Mouse (Mus musculus) liver, embryonic 14.5 days (tissue): Measurements from ENCODE around the gene Rab3c. TPM values are rescaled to one million over a fixed set of nuclear protein-coding genes. Genes with fewer than 3 reads are reported as not detected.

Experiments used
- ATAC-seq: fragments of 200-750 bp; cut with Nextera tagmentation; 2 replicates; pipeline ENCODE4 v1.8.0; 2017; ENCODE audit warnings: moderate number of reproducible peaks, mild to moderate bottlenecking, moderate library complexity; ENCODE audit not compliant: insufficient read depth
- DNase-seq, 3 experiments: peaks; one replicate each; pipeline ENCODE4 v3.0.0-alpha.2; 2012 to 2013; ENCODE audit warnings: low read depth in 3 of 3, low spot score in 3 of 3
- H3K27ac ChIP-seq: fragments of 300-500 bp; sonication (generic); 2 replicates; pipeline ENCODE4 v1.5.1; 2014; ENCODE audit warnings: moderate library complexity, mild to moderate bottlenecking, control low read depth, inconsistent platforms
- H3K27me3 ChIP-seq: fragments of 300-500 bp; sonication (generic); 2 replicates; pipeline ENCODE4 v1.6.1; 2014; ENCODE audit warnings: mild to moderate bottlenecking, low read length, moderate library complexity; ENCODE audit not compliant: control insufficient read depth, insufficient read depth
- H3K36me3 ChIP-seq: fragments of 300-500 bp; sonication (generic); replicated peaks from 2 replicates; pipeline ENCODE4 v1.6.1; 2014; ENCODE audit warnings: low read depth; ENCODE audit not compliant: control insufficient read depth, insufficient read depth
- H3K4me1 ChIP-seq, 2 experiments: fragments of 200-500 bp in 1 of 2; fragments of 300-500 bp in 1 of 2; sonication (generic) in 1 of 2; replicated peaks; 2 replicates each; pipeline ENCODE4 v1.6.1; 2012 to 2014; ENCODE audit warnings: antibody characterized with exemption in 1 of 2, inconsistent platforms in 1 of 2, low read length in 1 of 2; ENCODE audit not compliant: control insufficient read depth in 2 of 2, insufficient read depth in 2 of 2
- H3K4me2 ChIP-seq: fragments of 300-500 bp; sonication (generic); 2 replicates; pipeline ENCODE4 v1.6.1; 2014; ENCODE audit warnings: low read depth, mild to moderate bottlenecking, control low read depth, moderate library complexity
- H3K4me3 ChIP-seq, 2 experiments: fragments of 200-500 bp in 1 of 2; fragments of 300-500 bp in 1 of 2; sonication (generic) in 1 of 2; 2 replicates each; pipeline ENCODE4 v1.5.1; 2012 to 2014; ENCODE audit warnings: low read depth in 2 of 2, low read length in 2 of 2, mild to moderate bottlenecking in 2 of 2, control low read depth in 1 of 2, inconsistent platforms in 1 of 2, moderate library complexity in 1 of 2; ENCODE audit not compliant: insufficient read depth in 1 of 2
- H3K9ac ChIP-seq: fragments of 300-500 bp; sonication (generic); replicated peaks from 2 replicates; pipeline ENCODE4 v1.6.1; 2014; ENCODE audit warnings: mild to moderate bottlenecking, control low read depth, moderate library complexity
- H3K9me3 ChIP-seq: fragments of 300-500 bp; sonication (generic); 2 replicates; pipeline ENCODE4 v1.6.1; 2016; ENCODE audit warnings: low read length, mixed read lengths; ENCODE audit not compliant: control insufficient read depth
- CTCF ChIP-seq: IDR thresholded peaks from 2 replicates; pipeline ENCODE4 v1.5.1; 2016; ENCODE audit warnings: antibody characterized with exemption, low read depth, control low read depth
- EP300 ChIP-seq: IDR thresholded peaks from 2 replicates; pipeline ENCODE4 v1.6.1; 2016; ENCODE audit warnings: antibody characterized with exemption, low read depth
- WGBS: fragments of 180-500 bp; shearing (Covaris S2); extraction: QIAGEN DNeasy Blood & Tissue Kit; methylation state at CpG from one replicate; pipeline ENCODE4 v1.1.7; 2014; ENCODE audit not compliant: insufficient replicate concordance; 5-methylcytosine and 5-hydroxymethylcytosine counted together
- polyA plus RNA-seq, 2 experiments: library from polyadenylated mRNA; depleted of rRNA in 1 of 2; stranded (reverse) in 1 of 2; unstranded in 1 of 2; fragments of >200 nt; fragmentation: Nextera tagmentation in 1 of 2; extraction: Ambion mirVana in 1 of 2; gene quantifications; 2 replicates each; pipeline versions ENCODE4 v1.2.1 to v1.2.3; 2012 to 2014

Rab3c gene
- polyA plus RNA-seq, 2 experiments: under 0.01 TPM; not detected in 1

DNA sequence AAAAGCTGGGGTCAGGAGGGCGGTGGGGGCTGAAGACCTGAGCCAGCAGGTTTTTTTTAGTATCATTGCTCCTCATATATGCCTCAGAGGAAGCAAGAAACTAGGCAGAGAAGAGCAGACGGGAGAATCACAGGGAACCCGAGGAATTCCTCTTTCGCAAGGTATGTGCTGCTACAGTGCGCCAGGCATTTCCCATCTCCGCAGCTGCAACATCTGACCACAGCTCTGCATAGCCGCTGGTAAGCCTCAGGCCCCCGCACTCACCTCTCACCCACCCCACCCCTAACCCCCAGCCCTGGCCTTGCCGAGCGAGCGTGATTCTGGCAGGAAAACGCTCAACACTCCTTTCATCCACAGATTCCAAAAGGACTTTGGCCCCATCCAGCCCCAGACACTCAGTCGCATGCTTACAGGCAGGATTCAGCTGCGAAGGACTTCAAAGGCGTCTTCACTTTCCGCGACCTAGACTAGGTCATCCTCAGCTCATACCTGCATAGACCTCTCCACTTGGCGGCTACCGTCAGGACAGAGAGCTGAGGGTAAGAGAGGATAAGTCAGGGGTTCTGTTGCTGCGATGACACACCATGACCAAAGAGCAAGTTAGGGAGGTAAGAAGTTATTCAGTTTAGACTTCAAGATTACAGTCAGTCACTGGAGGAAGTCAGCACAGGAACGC lies 274.6 kb downstream of the Rab3c start:
- 23% methylated on average over 21 of the region's 21 CpGs for WGBS
- Histone ChIP-seq H3K36me3 (no peaks in the 10 kb centered on the region), H3K9me3 (no peaks in the 10 kb centered on the region), H3K4me2 (no peak overlapping the region), H3K27ac (no peak overlapping the region), H3K4me3 (no peak overlapping the region), H3K9ac (no peak overlapping the region), H3K27me3 (no peaks in the 10 kb centered on the region), H3K4me1 (no peaks in the 10 kb centered on the region)
- DNase-seq (no peak), ATAC-seq (no peak)
- TF ChIP-seq CTCF (no peak), EP300 (no peak)

Other genes with a start within 250 kb of the Rab3c start
- gene Gapt, start 76.2 kb upstream of the Rab3c start, polyA plus RNA-seq (2012; rRNA removed): 1.5 and 1.9 TPM in 2 replicates
- 2.2 and 2.8 TPM in 2 replicates for gene Gapt, start 76.2 kb upstream of the Rab3c start, polyA plus RNA-seq (2014; fragmentation: Nextera tagmentation; extraction: Ambion mirVana)
- 1.9 and 2.9 TPM in 2 replicates for gene Plk2, start 114.0 kb upstream of the Rab3c start, polyA plus RNA-seq (2012; rRNA removed)
- gene Plk2, start 114.0 kb upstream of the Rab3c start, polyA plus RNA-seq (2014; fragmentation: Nextera tagmentation; extraction: Ambion mirVana): 5.3 and 5.5 TPM in 2 replicates